Mouse (Mus musculus): Measurements from ENCODE around the gene Pax8.

Pax8 gene

DNA sequence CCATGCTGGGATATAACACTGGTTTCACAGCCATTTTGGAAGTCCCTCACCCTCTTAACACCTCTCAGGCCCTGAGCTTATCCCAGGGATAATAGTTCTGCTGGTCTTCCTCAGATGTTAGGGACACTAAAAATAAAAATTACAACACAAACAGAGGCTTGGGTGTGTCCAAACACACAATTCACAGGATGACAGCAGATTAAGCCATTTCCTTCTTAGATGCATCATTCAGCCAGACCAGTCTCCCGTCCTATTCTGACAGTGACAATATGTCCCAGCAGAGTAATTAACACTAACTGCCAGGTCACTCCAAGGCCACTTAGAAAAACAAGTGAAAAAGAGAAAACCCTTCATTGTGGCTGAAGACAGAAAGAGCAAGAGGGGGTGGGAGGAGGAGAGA is 8.2 kb downstream of the Pax8 start:
- no peak for DNase-seq (ENCODE audit: extremely low spot score)

DNA sequence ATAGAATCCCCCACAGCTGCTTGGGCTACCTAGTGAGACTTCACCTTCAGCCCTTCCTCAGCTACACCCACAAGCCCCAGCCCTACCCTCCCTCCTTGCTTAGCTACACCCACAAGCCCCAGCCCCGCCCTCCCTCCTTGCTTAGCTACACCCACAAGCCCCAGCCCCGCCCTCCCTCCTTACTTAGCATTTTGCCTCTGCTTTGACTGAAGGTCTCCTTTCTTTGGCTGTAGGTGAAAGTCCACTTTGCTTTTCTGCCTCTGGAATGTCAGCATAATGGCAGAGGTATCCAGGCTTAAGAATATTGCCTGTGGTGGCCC is 14.6 kb downstream of the Pax8 start:
- DNase-seq (ENCODE audit: extremely low spot score), result no peak

DNA sequence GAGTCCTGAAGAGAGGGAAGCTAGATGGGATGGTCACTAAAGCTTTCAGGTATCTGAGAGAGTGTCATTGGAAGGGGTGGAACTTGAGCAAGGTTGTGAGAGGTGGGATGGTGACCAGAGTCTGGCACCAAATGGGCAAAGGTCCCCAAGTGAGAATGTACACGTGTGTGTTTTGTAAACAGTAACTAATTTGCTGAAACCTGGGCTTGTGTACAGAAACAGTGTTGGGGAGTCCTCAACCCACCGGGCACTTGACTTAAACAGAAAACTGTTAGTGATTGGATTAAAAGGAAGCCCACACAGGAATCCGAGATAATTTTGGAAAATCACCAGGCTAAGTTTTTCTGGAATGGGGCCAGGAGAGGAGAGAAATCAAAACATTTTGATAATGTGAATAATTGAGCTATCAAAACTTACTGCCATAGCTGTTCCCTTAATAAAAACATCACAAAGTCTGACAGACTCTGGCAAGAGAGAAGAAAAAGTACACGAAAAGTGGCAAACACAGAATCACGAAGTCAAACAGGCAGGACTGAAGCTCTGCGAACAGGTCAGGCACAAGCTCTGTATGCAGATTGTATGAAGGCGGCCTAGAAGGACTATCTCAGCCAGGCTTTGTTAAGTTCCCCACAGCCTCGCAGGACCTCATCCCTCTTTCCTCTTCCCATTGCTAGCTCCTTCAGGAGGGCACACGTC is 15.1 kb downstream of the Pax8 start:
- DNase-seq (ENCODE audit: extremely low spot score), result no peak

DNA sequence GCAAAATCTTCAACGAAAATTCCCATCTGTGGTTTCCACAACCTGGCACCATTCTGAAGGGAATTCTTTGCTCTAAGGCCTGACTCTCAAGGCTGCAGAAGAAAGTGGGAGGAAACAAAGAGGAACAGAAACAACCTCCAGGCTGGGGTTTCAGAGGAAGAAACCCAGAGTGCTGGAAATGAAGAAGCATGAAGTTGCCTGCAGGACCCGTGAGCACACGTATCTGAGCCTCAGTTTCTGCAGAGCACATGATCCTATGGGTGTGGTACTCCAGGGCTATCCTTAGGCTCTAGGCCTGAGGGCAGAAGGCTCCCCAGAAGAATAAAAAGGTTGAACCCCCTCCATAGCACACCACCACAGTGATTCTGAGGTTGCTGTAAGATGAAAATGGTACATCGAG is 18.6 kb downstream of the Pax8 start:
- no peak for DNase-seq (ENCODE audit: extremely low spot score)

DNA sequence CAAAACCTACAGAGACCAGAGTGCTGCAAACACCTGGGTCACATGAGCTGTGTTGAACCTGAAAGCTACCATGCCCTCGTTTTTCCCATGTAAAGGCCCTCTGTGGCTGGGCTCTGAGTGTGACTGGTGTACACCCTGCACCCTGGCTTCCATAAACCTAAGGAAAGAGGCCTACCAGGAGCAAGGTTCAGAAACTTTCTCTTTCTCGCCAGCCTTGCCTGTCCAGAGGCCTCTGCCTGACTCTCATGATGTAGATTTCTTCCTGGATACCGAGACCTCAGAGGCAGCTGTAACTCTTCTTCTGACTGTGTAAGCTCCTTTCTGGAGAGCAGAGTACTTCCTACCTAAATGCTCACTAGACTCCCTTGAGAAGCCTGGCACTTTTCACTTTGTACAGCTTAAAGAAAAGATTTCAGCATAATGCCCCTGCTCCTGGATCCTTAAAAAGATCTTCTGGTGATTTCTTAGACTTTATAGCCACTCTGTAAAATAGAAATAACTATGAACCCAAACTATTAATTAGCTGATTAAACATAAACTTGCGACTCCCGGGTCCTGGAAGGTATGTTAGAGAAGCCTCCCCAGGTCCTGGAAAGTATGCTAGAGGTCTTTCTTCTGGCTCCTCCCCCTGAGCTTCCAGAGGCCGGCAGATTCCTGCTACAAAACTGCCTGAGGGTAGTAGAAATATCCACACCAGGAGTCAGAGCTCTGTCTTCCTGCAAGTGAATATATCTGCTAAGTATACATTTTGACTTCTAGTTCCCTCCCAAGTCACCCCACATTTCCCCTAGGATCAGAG is 20.1 kb downstream of the Pax8 start:
- no peak for DNase-seq (ENCODE audit: extremely low spot score)

DNA sequence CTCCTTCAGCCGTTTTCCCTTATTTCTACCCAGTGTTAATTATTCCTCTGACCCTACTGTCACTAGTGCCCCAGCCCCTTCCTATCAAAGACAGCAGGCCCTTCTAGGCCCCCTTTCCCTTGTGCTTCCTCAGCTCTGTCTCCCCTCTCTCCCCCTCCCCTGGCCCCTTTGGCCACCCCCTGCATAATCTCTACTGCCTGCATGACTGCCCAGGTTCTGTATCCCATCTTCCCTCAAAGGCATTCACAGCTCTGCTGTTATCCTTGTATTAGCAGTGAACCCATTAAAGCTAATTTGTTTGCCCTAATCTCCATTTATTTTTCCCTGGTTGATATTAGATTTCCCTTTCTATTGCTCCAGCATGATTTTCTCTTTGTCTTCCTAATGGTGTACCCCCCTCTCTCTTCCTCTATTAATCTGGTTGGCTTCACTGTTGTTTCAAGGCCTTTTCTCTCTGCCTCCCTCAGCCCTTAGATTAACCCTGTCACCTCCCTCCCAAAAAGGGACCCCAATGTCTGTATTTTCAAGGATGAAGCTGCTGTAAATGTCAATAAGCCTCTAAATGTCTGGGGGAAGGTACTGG is 20.9 kb downstream of the Pax8 start:
- DNase-seq (ENCODE audit: extremely low spot score), result no peak

DNA sequence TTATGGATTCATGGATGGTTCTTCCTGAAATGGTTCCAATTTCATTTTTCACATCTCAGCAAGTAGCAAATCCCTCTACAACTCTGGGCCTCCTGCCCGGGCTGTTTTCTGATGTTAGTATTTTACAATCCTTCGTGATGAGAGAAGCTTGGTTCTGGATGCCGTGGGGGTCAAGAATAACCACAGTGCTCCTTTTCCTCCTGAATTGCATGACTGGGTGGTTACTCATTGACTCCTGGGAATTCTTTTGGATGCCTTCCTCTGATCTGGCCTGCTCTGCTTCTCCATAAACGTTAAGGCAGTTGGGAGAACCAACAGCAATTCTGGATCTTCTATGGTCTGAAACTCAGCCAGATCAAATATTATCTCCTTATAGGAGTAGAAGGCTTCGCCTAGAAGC is 22.2 kb downstream of the Pax8 start:
- no peak for DNase-seq (ENCODE audit: extremely low spot score)

DNA sequence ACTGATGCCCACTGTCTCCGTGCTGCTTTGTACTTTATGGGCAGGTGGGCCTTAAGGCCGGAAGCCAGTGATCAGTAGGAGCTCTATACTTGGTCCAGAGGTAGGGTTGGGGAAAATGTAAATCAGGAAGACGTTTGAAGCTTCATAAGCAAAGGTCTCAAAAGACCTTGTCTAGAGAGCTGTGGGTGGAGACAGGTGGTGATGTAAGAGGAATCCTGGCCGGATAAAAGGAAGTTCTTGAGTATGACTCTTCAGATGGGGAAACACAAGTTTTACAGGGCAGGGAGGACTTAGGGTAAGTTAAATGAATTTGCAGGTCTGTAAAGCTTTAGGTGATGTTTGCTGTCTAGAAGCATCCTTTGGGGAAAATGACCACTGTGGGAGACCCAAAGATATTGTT is 26.3 kb downstream of the Pax8 start:
- DNase-seq (ENCODE audit: extremely low spot score), result no peak

DNA sequence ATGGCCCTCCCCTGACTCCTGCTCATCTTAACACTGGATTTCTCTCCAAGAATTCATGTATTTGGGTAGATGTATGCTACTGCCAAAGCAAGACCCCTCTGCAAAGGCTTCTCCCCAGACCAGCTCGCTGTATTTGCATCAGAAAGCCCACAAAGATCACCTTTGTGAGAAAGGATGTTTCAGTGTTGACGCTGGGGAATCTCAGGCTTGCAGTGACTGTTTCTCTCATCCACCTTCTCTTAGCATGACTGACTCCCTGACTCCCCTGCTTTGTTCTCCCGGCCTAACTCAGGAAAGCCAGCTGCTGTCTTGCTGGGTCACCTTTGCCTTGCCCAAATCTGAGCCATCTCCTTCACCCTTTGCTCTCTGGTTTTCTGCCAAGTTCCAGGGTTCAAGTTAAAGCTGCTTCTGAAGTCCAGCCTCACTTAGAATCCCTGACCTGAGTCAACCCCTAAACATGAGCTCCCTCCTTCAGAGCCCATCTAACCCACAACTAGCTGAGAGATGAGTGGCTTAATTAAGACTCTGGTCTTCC is 32.1 kb downstream of the Pax8 start:
- no peak for DNase-seq (ENCODE audit: extremely low spot score)

DNA sequence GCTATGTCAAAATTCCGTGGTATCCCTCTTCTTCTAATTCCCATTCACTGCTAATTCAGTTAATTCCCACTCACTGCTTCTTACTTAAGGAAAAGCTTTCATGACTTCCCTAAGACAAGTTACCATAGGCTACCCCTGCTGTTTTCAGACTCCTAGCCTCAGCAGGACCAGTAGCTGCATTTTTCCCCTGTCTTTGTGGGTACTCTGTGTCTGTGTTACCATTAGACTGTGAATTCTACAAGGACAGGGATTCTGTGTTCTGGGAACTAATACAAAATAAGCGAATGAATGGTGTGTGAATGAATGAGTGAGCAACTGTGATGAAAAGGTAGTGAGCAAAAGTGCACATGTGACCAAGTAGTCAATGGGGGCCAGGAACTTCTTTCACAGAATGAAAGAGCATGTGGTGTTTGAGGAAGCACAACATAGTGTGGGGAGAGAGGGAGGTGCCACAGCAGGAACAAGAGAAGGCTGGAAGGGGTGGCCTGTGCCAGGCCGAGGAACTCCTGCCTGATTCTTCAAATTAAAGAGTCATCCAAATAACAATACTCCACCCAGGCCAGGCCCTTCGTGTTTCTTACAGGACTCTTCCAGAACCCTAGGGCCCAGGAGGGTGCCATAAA is 33.0 kb downstream of the Pax8 start:
- DNase-seq (ENCODE audit: extremely low spot score), result no peak

DNA sequence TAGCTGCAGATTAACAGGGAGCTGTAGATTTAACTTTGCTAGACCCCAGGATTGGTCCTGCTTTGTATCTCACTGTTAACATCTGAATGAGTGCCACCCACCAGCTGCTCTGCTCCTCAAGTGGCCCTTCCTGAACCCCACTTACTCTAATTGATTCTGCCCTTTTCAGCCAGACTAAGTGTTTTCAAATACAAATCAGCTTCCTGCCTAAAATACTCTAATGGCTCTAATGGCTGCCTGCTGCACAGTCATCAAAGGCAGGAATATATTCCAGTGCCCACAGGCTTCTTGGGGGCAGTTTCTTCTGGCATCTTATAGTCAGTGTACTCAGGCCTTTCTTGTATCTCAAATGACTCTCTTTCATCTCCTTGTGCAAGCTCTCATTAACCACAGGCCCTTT is 33.5 kb downstream of the Pax8 start:
- no peak for DNase-seq (ENCODE audit: extremely low spot score)

DNA sequence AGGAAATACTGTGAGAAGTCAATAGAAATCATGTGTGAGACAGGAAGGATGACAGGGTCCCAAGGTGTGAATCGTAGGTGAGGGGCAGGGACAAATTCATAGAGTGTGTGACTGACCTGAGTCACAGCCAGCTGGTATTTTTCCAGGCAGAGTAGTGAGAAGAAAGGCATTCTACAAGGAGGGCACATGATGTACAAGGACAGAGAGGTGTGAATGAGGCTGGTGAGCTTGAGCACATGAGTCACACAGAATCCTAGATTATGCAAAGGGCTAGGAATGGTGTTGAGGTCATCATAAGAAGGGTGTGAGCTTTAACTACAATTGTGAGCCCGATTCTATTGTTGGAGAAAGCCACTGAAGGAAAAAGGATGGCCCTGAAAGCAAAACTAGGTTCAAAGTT is 35.3 kb downstream of the Pax8 start:
- no peak for DNase-seq (ENCODE audit: extremely low spot score)

DNA sequence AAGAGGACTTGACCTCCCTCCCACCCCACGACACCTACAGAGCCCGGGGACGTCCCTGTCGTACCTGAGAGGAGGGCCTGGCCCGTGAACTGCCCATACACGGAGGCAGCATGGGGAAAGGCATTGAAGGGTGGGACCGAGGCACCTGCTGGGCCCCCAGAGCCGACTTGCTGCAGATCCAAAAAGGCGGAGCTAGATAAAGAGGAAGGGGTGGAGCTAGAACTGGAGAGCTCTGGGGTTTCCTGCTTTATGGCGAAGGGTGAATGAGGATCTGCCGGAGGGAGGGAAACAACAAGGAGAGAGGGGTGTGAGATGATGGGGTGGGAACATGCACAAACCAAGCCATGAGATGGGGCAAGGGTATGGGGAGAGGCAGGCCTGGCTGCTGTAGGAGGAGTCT is 39.7 kb downstream of the Pax8 start:
- no peak for DNase-seq (ENCODE audit: extremely low spot score)

DNA sequence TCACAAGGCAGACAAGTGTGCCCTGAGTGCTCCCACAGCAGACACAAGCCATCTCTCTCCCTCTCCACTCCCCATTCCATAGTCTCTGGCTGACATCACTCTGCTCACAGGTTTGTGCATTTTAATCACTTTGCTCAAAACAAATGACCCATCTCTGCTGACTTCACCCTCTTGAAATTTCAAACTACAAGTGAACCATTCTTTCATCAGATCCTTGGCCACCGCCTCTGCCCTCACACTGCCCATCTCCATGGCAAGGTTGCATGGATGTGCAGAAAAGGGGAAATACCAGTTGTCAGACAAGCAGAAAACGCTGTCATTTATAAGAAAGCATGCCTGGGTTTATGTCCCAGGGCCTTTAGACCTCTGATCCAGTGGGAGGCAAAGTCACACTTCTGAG is 40.7 kb downstream of the Pax8 start:
- DNase-seq (ENCODE audit: extremely low spot score), result no peak

DNA sequence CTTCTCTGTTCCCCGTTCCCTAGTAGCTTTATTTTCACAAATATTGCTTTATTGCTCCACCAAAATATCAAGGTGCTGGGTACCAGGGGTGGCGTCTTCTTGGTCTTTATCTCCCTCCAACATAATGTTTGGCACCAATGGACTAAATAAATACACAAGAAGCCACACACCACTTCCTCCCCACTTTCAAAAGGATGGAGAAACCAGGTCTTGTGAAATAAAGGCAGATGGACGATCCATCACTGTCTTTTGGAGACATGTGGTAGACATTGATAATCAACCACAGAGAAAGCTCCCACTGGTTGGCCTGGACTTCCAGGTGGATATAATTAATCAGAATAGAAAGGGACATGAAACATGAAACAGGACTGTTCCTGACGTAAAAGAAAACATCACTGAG is 45.6 kb downstream of the Pax8 start:
- no peak for DNase-seq (ENCODE audit: extremely low spot score)

DNA sequence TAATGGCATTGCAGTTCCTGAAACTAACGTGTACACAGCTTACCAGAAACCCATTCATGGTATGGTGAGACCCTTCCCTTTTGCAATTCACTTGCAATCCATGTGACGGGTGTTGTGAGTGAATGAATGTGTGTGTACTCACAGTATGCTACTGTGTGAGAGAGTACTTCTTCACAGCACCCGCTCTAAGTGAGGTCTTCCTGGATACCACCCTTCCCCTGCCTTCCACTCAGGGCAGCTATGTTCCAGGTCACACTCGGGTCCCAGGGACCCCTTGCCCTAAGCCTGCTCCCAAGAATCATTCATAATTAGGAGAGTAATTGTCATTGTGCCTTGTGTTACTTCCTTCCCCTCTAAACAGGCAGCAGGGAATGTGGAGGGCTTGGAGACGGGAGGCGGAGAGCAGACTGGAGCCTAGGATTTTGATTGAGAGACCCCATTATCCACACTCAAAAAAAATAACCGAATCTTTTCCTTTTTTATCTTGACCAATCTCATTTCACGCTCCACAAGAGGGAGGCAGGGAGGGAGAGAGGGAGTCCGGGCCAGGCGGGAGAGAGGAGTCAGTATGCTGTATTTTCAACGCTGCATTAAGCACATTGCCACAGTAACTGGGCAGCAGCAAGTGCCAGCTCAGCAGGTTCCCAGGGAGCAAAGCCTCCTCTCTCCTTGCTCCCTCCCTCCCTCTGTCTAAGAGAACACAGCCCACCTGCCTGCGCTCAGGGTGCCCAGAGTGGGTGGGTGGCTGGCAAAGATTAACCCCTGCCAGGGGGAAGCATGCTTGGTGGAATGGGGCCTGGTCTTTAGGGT is 47.3 kb downstream of the Pax8 start:
- DNase-seq (ENCODE audit: extremely low spot score), result no peak

DNA sequence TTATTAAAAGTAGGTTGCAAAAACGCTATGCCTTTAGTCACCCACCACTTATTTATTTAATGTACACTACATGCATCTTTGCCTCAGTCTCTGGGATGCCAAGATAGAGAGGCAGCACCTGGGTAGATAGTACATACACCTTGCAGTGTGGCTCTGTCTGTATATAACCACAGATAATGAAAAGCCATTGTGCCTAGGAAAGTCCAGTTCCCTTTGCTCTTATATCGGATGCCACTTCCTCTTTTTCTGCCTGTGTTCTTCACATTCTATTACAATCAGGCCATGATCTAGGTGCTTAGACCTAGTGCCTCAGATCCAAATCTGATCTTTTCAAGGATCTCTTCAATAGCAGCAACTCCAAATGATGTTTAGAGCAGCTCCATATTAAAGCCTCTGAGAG is 49.8 kb downstream of the Pax8 start:
- no peak for DNase-seq (ENCODE audit: extremely low spot score)

DNA sequence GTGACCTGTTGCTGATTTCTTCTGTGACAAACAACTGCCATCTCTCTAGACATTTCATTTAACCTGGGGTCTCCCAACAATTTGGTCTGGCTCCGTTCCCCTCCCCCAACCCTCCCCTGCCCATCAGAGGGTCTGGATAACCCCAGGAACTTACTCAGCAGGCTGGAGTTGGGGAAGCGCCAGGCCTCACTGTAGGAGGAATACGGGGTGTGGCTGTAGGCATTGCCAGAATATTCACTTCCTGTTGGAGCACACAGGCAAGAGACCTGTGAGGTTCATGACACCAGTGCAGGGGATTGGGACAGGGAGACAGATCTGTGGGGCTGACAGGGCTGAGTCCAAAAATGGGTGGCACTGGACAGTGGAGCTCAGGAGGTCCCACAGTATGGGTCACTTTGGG is 52.6 kb downstream of the Pax8 start:
- DNase-seq (ENCODE audit: extremely low spot score), result no peak

DNA sequence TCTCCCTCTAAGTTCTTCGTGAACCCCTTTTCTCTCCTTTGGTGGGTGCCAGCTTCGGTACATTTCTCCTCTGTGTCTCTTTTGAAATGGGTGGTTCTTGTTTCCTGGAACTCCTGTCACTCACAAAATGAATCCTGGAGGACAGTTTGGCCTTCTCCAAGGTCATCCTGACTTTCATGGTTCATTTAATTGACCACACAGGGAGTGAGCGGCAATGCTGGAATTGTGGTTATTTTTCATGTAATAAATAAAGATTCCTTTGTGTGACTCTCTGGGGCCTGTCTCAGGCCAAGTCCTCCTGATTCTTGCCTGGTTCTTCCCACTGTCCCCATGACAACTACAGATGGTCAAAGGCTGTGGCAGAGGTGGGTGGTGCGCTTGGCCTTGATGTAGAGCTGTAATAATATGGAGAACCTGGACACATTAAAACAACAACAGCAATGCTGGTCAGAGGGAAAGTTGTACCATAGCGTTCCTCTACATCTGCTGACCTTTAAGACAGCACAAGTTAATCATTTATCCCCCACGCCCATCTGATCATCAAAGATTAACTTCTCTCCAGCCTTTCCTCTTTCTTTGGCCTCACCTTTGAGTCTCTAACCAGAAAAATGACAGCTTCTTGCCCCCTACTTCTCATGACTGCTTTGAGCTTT is 54.1 kb downstream of the Pax8 start:
- DNase-seq (ENCODE audit: extremely low spot score), result no peak

DNA sequence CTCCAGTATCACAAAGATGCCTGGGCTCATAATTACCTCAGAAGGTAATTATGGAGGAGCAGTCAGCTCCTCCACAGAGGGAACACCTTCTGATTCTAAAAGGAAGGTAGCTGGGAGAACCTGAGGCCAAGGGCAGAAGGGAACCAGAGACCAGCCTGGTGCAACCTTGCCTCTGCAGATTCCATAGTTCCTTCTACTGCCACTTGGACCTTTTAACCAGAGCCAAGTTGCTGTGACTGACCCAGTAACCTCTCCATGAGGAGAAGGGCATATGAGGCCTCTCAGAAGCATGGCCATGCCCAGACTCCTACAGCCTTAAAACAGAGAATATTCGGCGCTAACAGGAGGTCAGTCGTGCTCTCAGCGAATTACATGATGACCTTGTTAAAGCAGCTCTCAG is 57.8 kb downstream of the Pax8 start:
- DNase-seq (ENCODE audit: extremely low spot score), result no peak

DNA sequence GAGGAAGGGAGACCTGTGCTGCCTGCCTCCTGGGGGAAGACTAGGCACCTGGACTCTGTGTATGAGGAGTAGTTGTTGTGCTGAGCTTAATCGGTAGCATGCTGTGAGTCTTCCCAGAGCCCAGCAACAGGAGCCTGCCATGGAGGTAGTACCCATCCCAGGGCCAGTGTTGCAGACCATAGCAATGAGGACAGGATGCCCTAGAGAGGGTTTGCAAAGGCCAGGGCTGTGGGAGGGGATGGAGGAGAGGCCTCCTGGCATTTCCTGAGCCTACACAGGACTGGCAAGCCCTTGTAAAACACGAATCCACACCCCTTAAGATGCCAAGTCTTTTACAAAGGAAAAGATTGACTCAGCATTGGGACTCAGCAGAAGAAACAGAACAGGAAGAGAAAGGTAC is 58.3 kb downstream of the Pax8 start:
- no peak for DNase-seq (ENCODE audit: extremely low spot score)
